Mouse (Mus musculus) ES-Bruce4 (cell line): ENCODE data around the gene Helt. TPM values are rescaled to one million over a fixed set of nuclear protein-coding genes. Genes with fewer than 3 reads are reported as not detected.

Experiments used
- H3K27ac ChIP-seq: 2 replicates; pipeline ENCODE4 v1.5.1; 2012; ENCODE audit warnings: low read length, inconsistent platforms; ENCODE audit not compliant: insufficient read depth
- H3K27me3 ChIP-seq: 2 replicates; pipeline ENCODE4 v1.6.1; 2012; ENCODE audit warnings: mild to moderate bottlenecking, low read length, inconsistent platforms; ENCODE audit not compliant: control insufficient read depth, poor library complexity, insufficient read depth, severe bottlenecking
- H3K36me3 ChIP-seq: 2 replicates; pipeline ENCODE4 v1.6.1; 2012; ENCODE audit warnings: inconsistent platforms, mild to moderate bottlenecking, low read length, moderate library complexity; ENCODE audit not compliant: control insufficient read depth, poor library complexity, insufficient read depth, severe bottlenecking
- H3K4me1 ChIP-seq: one replicate; pipeline ENCODE4 v1.8.1; 2011; ENCODE audit warnings: low read length; ENCODE audit not compliant: control insufficient read depth, insufficient read depth
- H3K4me3 ChIP-seq: 2 replicates; pipeline ENCODE4 v1.5.1; 2011; ENCODE audit warnings: low read depth, mild to moderate bottlenecking, low read length
- H3K9ac ChIP-seq: 2 replicates; pipeline ENCODE4 v1.6.1; 2012; ENCODE audit warnings: low read depth, mild to moderate bottlenecking, inconsistent platforms; ENCODE audit not compliant: poor library complexity, severe bottlenecking
- H3K9me3 ChIP-seq: replicated peaks from 2 replicates; pipeline ENCODE4 v1.6.1; 2012; ENCODE audit warnings: mild to moderate bottlenecking, low read length, inconsistent platforms; ENCODE audit not compliant: control insufficient read depth, poor library complexity, insufficient read depth, severe bottlenecking
- CTCF ChIP-seq: IDR thresholded peaks from one replicate; pipeline ENCODE4 v1.8.1; 2011; ENCODE audit warnings: low read depth, low read length
- EP300 ChIP-seq: IDR thresholded peaks from 2 replicates; pipeline ENCODE4 v1.6.1; 2011; ENCODE audit warnings: low read depth, low read length; ENCODE audit not compliant: insufficient read depth
- POLR2A ChIP-seq: IDR thresholded peaks from one replicate; pipeline ENCODE4 v1.8.1; 2011; ENCODE audit warnings: low read length; ENCODE audit not compliant: insufficient read depth
- polyA plus RNA-seq: library from polyadenylated mRNA; stranded (reverse); fragments of >200 nt; gene quantifications from 2 replicates; pipeline ENCODE4 v1.2.4, GENCODE M21; 2011; ENCODE audit warnings: low read depth; ENCODE audit not compliant: missing spikeins, insufficient read depth, insufficient read length

The Helt gene
- polyA plus RNA-seq, 1 experiment = not detected

DNA sequence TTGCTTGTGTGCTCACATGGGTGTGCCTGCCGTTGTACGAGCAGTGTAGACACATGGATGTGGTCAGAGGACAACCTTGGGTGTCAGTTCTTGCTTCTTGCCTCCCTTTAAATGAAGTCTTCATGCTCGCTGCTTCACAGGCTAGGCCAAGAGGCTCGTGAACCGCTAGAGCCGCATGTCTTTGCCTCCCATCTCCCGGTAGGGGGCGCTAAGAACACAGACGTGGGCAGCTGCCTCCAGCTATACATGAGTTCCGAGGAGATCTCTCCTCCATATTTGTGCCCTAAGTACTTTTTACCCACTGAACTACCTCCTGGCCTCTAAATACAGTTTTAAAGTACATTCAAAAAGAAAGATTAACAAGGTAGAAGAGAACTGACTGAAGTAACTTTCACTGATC, 16.7 kb upstream of the Helt start:
- H3K9me3 ChIP-seq = no peaks in the 10 kb centered on the region
- no peaks in the 10 kb centered on the region for H3K27me3 ChIP-seq
- TF ChIP-seq CTCF (peak; percentile 91), POLR2A (no peak)
- no peak overlapping the region for H3K4me3 ChIP-seq
- H3K27ac ChIP-seq = no peak overlapping the region
- H3K4me1 ChIP-seq = no peaks in the 10 kb centered on the region
- H3K9ac ChIP-seq = no peak overlapping the region
- no peaks in the 10 kb centered on the region for H3K36me3 ChIP-seq

DNA sequence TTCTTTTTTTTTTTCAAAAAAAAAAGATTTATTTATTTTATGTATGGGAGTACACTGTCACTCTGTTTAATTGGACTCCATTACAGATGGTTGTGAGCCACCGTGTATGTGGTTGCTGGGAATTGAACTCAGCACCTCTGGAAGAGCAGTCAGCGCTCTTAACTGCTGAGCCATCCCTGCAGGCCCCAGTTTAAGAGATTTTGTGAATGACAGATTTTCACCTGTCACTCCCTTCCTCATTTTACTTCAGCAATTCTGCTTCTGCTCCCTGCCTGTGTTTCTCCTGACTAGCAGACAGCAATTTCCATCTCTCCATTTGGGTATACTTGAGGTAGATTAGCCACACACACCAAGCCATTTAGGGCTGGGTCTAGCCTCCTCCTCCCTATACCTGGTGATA, 13.7 kb upstream of the Helt start:
- peaks cover 3% of the 10 kb centered on the region; the same call in 1 of the 2 replicates for H3K27me3 ChIP-seq

DNA sequence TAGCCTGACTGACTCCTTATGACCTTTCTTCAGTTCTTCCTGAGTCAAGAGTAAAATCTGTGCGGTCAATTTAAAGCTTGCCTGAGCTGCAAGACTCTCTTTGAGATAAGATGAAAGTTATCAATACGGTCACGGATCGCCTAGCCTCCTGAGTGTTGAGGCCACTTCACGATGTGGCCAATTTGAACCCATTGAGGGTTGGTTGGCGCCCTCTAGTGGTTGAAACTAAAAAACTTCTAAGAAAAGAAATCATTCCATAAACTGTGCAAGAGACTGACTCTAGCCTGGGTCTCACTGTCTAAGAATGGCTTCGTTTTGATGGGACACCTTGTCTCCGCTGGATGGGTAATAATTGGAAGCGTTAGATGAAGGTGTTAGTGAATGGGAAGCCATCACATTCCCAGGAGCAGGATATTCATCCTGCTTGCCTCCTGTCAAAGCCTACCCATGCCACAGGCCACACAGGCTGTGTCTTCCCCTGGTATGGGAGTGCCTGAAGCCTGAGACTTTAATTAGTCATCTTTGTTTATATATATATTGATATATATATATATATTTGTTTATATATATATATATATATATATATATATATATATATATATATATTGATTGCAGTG, 11.4 kb upstream of the Helt start:
- TF ChIP-seq CTCF = peak; percentile 64
- TF ChIP-seq POLR2A = no peak
- no peaks in the 10 kb centered on the region for H3K4me1 ChIP-seq
- no peaks in the 10 kb centered on the region for H3K36me3 ChIP-seq
- H3K27ac ChIP-seq = no peak overlapping the region
- H3K4me3 ChIP-seq = no peak overlapping the region
- no peak overlapping the region for H3K9ac ChIP-seq
- no peaks in the 10 kb centered on the region for H3K9me3 ChIP-seq
- H3K27me3 ChIP-seq = peaks cover 3% of the 10 kb centered on the region; the same call in 1 of the 2 replicates

More for the DNA sequence above, 13.7 kb upstream of the Helt start:
- H3K36me3 ChIP-seq = no peaks in the 10 kb centered on the region
- no peak overlapping the region for H3K9ac ChIP-seq
- TF ChIP-seq POLR2A = no peak
- no peak for TF ChIP-seq EP300
- TF ChIP-seq CTCF = no peak
- no peaks in the 10 kb centered on the region for H3K9me3 ChIP-seq
- H3K4me1 ChIP-seq = no peaks in the 10 kb centered on the region
- no peak overlapping the region for H3K27ac ChIP-seq
- H3K4me3 ChIP-seq = no peak overlapping the region

DNA sequence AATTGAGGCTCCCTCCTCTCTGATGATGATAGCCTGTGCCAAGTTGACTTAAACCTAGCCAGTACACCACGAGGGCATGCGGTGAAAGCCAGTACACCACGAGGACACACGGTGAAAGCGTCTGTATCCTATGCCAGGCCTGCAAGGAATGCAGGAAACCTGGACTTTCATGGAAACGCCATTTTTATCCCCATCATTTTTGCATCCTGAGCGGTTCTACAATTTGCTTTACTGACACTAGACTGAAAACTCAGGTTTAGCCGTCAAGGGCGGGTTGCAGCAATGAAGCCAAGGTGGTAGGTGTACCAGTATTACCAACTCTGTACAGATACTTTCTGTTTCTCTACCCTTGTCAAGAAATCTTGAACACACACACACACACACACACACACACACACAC, 7.7 kb upstream of the Helt start:
- Histone ChIP-seq H3K27ac (no peak overlapping the region), H3K4me1 (no peaks in the 10 kb centered on the region), H3K9ac (no peak overlapping the region), H3K4me3 (no peak overlapping the region), H3K9me3 (no peaks in the 10 kb centered on the region), H3K27me3 (peaks cover 4% of the 10 kb centered on the region; the same call in 1 of the 2 replicates), H3K36me3 (no peaks in the 10 kb centered on the region)
- TF ChIP-seq EP300 (no peak), CTCF (no peak), POLR2A (no peak)

DNA sequence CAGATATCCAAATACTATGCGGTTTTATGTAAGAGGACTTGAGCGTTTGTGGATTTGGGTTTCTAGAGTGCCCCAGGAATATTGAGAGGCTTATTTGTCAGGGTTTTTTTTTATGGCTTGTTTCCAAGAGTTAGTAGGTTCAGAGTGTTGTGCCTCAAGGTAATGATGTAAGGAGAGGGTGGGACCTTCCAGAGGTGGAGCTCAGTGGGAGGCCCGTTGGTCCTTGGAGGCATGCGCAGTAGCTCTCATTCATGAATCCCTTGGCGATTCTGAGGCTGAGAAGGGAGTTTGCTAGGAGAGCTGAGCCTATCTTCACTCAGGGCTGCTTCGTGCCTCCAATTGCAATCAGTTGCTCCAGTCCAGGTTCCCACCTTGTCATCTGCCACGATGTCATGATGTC, 4.4 kb upstream of the Helt start:
- Histone ChIP-seq H3K9ac (no peak overlapping the region), H3K4me3 (no peak overlapping the region), H3K9me3 (0 out of 2 replicates have a peak, but pooled peaks cover 3% of the 10 kb centered on the region), H3K27me3 (peaks cover 29% of the 10 kb centered on the region), H3K27ac (no peak overlapping the region), H3K36me3 (no peaks in the 10 kb centered on the region), H3K4me1 (no peaks in the 10 kb centered on the region)
- TF ChIP-seq EP300 (no peak), CTCF (no peak), POLR2A (no peak)

DNA sequence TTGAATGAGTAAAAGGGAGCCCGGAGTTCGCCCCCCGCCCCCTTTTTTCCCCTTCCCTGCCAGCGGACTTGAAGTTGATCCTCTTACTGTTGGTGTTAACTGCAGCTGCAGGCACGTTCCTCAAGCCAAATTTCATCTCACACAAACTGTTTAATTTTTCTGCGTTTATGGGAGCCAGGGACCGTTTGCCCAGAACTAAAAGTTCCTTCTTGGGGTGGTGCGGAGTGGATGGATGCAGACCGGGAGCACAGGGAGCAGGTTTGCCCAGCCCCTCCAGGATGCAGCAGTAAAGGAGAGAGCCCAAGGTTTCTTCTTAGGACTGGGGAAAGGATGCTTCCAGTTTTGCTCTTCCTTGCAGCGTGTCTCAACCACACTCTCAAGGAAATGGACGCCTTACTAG, 2.1 kb upstream of the Helt start:
- Histone ChIP-seq H3K4me1 (no peaks in the 10 kb centered on the region), H3K4me3 (no peak overlapping the region), H3K27ac (no peak overlapping the region), H3K9ac (no peak overlapping the region), H3K9me3 (0 out of 2 replicates have a peak, but pooled peaks cover 3% of the 10 kb centered on the region), H3K27me3 (peaks cover 36% of the 10 kb centered on the region), H3K36me3 (no peaks in the 10 kb centered on the region)
- TF ChIP-seq CTCF = no peak
- TF ChIP-seq EP300 = no peak
- no peak for TF ChIP-seq POLR2A
